Mouse (Mus musculus) hematopoietic stem cell, adult 5-6 weeks (primary cell): ENCODE measurements around the gene Krt18. TPM values are rescaled to one million over a fixed set of nuclear protein-coding genes. Genes with fewer than 3 reads are reported as not detected.
A peak's percentile ranks its signal among the peaks of the same experiment; 100 is the strongest.

Source experiments
- ATAC-seq, 2 experiments: fragments of 125-278 bp in 1 of 2; replicated peaks in 1 of 2; 2 replicates each; pipeline ENCODE4 v1.8.0; 2016 to 2017; ENCODE audit warnings: inconsistent platforms in 2 of 2, mild to moderate bottlenecking in 2 of 2, moderate number of reproducible peaks in 2 of 2, low read depth in 1 of 2, moderate TSS enrichment in 1 of 2; ENCODE audit not compliant: low FRiP score in 2 of 2, poor library complexity in 2 of 2, severe bottlenecking in 2 of 2, insufficient read depth in 1 of 2, low TSS enrichment in 1 of 2
- total RNA-seq: library from RNA; stranded (forward); fragments of 172-1452, 232-1000 nt; gene quantifications from 2 replicates; pipeline ENCODE4 v1.2.3, GENCODE M21; 2017

Krt18 gene
- total RNA-seq, 1 experiment from 2014 or later, result 58.8 TPM

DNA sequence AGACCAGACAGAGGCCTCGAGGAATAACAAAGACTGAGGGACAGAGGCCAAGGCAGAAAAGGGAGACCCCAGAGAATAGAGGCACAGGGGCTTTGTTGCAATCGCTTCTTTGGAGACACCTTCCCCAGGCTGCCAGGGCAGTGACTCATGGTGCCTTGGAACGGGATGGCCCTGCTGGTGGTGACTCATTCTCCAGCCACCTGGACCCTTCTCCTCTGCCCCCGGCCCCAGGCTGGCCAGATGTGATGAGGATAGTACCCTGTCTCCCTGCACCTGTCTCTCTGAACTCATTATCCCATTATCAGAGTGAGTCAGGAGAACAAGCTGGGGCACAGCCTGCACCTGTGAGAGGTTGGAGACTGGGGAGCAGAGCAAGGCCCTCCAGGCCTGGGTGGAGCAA is 22.7 kb upstream of the Krt18 start:
- ATAC-seq, result no peak

DNA sequence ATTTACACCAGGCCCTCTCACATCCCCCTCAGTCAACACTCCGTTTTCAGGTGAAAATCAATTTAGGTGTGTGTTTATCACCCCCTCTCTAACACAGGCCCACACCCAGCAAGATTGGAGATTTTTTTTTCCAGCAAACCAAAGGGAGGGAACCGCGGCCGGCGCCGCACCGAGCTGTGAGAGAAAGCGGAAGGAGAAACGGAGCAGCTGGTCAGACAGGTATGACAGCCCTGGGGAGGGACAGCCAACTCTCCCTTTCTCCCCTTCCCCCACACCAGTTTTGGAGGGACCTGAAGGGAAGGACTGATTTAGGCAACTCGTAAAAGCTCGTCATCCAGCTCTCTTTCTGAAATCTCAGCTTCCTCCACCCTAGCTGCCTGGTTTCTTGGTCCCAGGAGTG is 21.7 kb upstream of the Krt18 start:
- ATAC-seq, result no peak

DNA sequence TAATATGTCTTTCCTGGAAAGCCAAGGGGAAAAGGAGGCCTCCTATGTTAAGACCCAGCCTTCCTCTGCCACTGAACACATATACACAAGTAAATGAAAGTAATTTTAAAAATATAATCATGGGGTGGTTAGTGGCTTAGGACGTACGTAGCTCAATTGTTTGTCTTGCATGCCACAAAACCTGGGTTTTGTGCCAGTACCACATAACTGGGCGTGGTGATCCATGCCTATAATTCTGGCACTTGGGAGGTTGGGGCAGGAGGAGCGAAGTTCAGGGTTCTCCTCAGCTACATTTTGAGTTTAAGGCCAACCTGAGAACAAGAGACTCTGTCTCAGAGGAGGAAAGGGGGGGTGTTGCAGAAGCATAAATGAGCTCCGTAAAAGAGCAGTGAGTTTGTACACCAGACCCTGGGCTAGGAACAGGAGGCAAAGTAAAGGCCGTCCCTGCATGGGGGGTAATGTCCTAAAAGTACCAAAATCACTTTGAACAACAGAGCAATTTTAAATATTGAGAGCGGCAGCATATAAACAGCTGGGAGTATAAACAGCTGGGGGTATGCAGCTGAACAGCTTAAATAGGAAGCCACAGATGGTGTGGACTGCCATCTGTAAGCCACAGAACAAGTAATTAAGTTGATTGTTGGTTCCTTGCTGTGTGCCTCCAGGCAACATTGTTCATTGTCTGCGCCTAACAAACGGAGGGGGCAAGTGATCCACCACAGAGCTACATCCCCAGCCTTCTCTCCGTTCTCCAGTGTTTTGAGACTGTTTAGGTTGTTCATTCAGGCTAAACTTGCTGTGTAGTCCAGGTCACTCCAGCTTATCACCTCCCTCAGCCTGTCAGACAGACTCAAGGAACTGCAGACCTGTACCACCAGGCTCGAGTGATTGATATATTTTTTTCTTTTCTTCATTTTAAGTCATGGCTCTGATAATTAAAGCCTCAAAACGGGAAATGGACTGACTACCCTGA is 20.6 kb upstream of the Krt18 start:
- ATAC-seq, result no peak

DNA sequence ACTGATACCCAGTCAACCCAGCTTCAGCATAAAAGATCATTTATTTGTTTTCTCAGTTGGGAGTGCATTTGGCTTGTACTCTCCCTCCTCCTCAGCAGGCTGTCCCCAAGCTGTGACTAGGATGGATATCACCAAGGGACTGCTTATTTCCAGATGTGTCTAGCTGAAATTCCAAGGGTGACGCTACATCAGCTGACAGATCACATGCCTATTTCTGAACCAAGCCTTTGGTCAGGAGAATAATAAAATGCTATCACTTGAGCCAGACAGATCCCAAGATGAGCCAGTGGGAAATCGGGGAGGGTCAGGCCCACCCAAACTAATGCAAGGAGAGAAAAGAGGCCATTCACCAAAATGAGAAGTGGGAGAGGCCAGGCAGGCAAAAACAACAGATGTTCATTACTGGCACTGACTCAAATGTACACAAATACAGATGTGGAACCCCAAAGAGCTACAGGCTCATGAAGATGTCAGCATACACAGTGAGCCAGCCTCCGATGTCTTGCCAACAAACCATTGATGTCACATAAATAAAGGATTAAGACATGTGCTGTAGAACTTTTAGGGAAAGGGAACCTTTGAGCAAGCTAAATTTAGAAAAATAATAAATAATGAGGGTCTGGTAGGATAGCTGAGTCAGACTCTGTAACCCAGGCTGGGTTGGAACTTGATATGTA is 17.3 kb upstream of the Krt18 start:
- no peak for ATAC-seq

DNA sequence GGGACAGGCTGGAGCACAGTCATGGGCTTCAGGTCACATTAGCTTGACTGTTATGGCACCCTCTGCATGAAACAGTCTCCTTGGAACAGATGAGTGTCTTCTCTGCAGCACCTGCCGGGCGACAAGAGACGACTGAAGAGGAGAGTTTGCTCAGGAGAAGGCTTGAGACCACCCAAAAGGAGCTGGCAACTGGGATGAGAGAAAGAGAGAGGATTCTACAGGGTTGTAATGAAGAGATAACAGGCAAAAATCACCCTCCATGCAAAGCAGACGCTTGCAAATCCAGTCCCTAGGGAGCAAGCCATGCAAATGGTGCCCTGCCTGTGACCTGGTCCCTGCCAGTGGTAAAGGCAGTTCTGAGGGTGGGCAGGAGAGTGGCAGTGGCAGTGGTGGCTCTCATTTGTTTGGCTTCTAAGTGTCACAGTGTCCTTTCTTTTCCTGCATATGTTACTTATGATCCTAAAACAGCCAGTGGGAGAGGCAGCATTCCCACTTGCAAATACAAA is 15.7 kb upstream of the Krt18 start:
- no peak for ATAC-seq

DNA sequence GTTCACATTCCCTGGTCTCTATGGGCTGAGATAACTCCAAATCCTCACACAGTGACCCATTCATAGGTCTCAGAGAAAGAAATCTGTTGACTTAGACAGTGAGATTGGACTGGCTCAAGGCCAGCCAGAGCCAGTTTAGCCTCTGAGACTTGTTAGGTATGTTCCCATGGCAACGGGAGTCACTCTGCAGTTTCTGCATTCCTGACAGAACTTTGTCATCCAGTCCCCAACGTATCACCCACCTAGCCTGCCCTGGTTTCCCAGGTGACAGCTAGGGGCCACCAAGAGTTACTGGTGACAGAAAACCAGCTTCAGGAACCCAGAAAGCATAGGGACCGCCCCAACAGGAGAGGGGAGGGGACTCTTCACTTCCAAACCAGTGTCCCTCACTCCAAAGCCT is 14.3 kb upstream of the Krt18 start:
- ATAC-seq, result no peak

GRCm38 (mm10) chr15:102014848-102015247 is 13.1 kb upstream of the Krt18 start:
- no peak for ATAC-seq

- ATAC-seq, result no peak
Measured at GRCm38 (mm10) chr15:102016096-102016495, 11.9 kb upstream of the Krt18 start.

DNA sequence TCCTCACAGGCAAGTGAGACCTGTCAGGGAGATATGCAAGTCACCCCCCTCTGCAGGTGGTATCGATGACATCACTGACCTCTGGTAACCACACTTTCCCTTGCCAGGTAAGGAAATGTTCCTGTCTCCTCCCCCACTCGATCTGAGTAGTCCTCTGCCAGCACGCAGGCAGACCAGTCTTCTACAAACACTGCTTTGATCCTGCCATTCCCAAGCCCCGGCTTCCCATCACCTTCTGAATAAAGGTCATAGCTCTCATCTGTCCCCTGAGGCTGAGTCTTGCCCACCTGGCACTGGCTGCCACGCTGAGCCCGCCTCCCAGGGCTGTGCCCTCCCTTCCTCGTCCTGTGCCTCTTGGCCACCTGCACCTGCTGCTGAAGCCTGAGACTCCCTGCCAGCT is 11.2 kb upstream of the Krt18 start:
- no peak for ATAC-seq

DNA sequence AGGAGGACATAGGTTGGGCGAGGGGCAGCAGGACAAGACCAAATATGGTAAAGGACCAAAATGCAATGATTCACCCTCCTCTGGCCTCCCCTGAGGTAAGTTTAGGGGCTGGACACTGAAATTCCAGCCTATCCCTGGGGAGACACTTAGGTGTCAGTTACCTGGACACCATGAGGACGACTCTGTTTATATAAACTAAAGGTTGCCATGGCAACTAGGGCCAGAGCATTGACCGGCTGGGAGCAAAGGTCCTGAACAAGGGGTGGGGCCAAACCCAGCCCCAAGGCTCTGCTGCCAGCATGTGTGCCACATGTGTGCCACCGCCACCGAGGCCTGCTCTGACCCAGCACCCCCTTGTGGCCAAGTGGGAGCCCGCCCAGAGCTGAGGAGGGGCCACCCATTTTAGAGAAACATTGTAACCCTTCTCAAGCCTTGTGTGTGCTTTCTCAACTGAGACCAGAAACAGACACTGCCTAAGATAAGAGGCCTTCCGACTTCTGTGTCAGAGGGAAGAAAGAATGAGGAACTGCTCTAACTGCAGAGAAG is 10.0 kb upstream of the Krt18 start:
- peak; percentile 76 to 78 for ATAC-seq

- no peak for ATAC-seq
Measured at GRCm38 (mm10) chr15:102022481-102022880, 5.5 kb upstream of the Krt18 start.

GRCm38 (mm10) chr15:102023888-102024287 is 4.1 kb upstream of the Krt18 start:
- ATAC-seq, result no peak

DNA sequence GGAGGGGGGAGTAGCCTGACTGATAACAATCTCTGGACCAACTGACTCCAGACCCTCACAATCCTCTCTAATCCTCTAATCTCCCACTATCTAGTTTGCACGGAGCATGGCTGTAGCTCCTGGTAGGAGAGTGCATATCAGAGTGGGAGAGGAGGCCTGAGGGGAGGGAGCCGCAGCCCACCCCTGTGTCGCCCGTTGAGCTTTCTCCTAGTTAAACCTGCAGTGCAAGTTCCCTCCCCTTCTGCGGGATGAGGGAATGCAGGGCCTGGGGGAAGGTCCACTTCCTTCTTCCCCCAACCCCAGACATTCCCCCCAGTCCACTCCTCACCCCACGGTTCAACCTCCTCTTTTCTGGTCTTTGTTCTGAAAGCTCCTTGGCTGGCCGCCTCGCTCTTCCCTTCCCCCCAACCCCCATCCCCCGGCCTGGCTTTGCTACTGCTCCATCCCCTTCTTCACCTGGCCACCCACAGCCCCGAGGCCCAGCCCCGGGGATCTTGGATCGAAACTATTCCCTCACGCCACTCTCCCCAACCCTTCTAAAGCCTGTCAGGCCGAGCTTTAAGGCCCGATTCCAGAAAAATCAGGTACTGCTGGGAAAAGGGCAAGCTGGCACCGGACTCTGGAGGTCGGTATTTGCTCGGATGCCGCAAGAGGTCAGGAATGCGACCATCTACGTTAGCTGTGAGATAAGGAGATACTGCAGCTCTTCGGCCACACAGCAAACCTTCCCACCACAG is 2.7 kb upstream of the Krt18 start:
- peak in 1 of 2 experiments; percentile 16; a peak in 1 of 4 replicates for ATAC-seq

GRCm38 (mm10) chr15:102026430-102026829 is 1.6 kb upstream of the Krt18 start:
- peak in 1 of 2 experiments; percentile 65; a peak in 1 of 4 replicates for ATAC-seq

DNA sequence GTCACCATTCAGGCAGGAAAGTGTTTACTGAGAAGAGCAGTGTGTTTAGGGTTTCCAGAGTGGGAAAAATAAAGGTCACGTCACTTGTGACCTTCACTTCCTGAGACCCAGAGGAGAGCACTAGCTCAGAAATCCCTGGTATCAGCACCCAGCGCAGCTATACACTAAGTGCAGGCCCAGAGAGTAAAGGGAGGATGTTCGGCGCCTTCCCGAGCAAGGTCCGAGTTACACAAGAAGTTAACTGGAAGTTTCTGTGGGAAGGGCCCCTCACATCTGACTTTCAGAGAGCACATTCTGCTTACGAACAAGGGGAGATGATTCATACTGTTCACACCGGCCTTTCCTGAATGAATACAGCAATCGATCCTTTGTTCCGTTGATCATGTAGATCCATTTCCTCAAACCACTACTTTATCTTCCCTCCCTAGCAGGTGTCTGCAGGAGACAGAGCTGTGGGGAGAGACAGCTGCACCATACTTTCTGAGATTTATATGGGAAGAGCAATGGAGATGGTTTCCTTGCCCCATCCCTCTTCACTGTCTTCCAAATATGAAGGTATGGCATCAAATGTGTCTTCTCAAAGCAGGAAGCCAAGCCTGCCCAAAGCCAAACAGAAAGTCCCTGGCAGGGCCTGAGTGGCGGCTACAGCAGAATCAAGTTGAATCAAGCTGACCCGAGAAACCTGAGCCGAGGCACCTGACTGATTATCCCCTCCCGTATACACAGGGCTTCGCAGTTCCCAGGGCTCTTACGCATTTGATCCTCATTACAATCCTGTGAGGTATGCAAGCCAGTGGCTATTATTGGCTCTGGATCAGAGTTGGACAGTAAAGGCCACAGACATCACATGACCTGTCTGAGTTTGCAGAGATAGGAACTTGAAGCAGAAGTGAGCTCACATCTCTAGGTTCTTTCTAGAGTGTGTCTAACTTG is 6.4 kb downstream of the Krt18 start:
- ATAC-seq, result no peak

- ATAC-seq, result no peak
Measured at GRCm38 (mm10) chr15:102040277-102040676, 12.3 kb downstream of the Krt18 start.
